Mouse (Mus musculus): ENCODE results near the gene Grxcr1. TPM values are rescaled to one million over a fixed set of nuclear protein-coding genes. Genes with fewer than 3 reads are reported as not detected.

Gene Grxcr1
- polyA plus RNA-seq, 1 experiment from 2014 or later, result not detected

- no peaks in the 10 kb centered on the region for H3K36me3 ChIP-seq (replicated peaks)
- no peak overlapping the region for H3K9ac ChIP-seq
- H3K4me3 ChIP-seq, result no peak overlapping the region
- H3K27me3 ChIP-seq (replicated peaks), result no peaks in the 10 kb centered on the region
- no peak overlapping the region for H3K27ac ChIP-seq
- no peaks in the 10 kb centered on the region for H3K4me1 ChIP-seq
- H3K4me2 ChIP-seq, result no peak overlapping the region
- no peaks in the 10 kb centered on the region for H3K9me3 ChIP-seq
- WGBS, result 77% methylated on average over 2 of the region's 2 CpGs
- no peak for ATAC-seq (replicated peaks)
Measured at GRCm38 (mm10) chr5:68039077-68039476, 7.4 kb downstream of the Grxcr1 start.

DNA sequence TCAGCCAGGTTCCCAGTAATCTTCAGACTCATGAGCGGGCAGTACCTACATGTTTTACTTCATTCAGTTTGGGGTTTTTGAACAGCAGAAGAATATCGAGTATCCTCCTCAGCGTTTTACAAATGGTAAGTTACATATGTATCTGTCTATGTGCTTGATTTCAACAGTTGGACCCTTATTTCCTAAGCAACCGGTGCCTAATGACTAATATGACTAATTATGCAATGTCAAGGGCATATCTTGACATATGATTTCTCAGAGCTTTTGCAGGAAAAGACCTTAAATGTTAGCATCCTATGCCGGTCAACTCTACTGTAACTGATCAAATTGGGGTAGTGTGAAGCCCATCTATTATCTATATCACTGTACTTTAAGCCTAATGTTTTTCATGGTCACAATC, 11.7 kb downstream of the Grxcr1 start:
- H3K4me3 ChIP-seq, result no peak overlapping the region
- ATAC-seq (replicated peaks), result no peak
- no peaks in the 10 kb centered on the region for H3K4me1 ChIP-seq
- H3K27ac ChIP-seq, result no peak overlapping the region
- no peaks in the 10 kb centered on the region for H3K27me3 ChIP-seq (replicated peaks)
- H3K9ac ChIP-seq, result no peak overlapping the region
- H3K36me3 ChIP-seq (replicated peaks), result no peaks in the 10 kb centered on the region
- 97% methylated on average over 5 of the region's 5 CpGs for WGBS
- no peak overlapping the region for H3K4me2 ChIP-seq
- no peaks in the 10 kb centered on the region for H3K9me3 ChIP-seq

DNA sequence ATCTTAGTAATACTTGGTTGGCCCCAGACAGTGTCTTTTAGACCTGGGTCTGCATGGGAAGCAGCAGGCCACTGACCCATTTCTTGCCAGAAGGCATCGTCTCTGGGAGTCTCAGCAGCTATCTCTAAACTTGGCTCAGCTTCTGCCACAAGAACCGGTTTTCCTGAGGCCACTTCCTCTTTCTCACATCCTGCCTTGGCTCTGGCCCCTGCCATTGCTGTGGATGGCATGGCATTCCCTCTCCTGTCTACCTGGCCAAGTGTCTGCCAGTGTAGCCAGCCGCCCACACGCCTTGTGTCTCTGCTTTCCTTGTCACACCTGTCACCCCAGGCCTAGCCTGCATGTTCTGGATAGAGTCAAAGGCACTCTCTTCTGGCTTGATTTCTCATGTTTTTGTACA, 17.1 kb downstream of the Grxcr1 start:
- H3K4me1 ChIP-seq, result peaks cover 7% of the 10 kb centered on the region; the same call in 1 of the 2 replicates
- H3K27me3 ChIP-seq (replicated peaks), result no peaks in the 10 kb centered on the region
- WGBS, result 65% methylated on average over 4 of the region's 4 CpGs
- H3K27ac ChIP-seq, result no peak overlapping the region
- H3K4me3 ChIP-seq, result no peak overlapping the region
- no peak overlapping the region for H3K9ac ChIP-seq
- no peaks in the 10 kb centered on the region for H3K36me3 ChIP-seq (replicated peaks)
- no peaks in the 10 kb centered on the region for H3K9me3 ChIP-seq
- no peak for ATAC-seq (replicated peaks)
- no peak overlapping the region for H3K4me2 ChIP-seq

GRCm38 (mm10) chr5:68049536-68049935, 17.9 kb downstream of the Grxcr1 start:
- Histone ChIP-seq H3K4me1 (peaks cover 7% of the 10 kb centered on the region; the same call in 1 of the 2 replicates), H3K4me3 (no peak overlapping the region), H3K9ac (no peak overlapping the region), H3K27ac (no peak overlapping the region), H3K27me3 (replicated peaks) (no peaks in the 10 kb centered on the region), H3K36me3 (replicated peaks) (no peaks in the 10 kb centered on the region), H3K9me3 (no peaks in the 10 kb centered on the region), H3K4me2 (no peak overlapping the region)
- ATAC-seq (replicated peaks), result no peak
- WGBS, result 43% methylated on average over 4 of the region's 4 CpGs

DNA sequence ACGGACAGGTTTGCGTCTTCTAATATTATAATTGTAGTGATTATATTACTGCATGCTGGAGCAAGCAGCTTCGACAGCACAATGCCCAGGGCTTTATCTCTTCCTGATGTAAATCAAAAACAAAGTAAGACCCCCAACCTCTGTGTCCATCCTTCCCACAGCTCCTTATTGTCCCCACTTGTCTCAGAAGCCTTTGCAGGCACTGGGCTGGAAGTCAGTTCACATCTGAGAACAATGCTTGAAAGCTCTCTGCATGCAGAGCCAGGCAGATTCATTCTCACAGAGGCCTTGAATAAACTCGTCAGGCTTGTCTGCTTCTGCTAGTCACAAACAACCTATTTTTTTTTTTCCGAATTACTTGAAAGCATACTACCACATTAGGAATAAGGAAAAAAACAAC, 19.5 kb downstream of the Grxcr1 start:
- Histone ChIP-seq H3K27ac (peak overlapping the region; percentile 53; the same call in 1 of the 2 replicates), H3K9ac (no peak overlapping the region), H3K9me3 (no peaks in the 10 kb centered on the region), H3K4me1 (peaks cover 7% of the 10 kb centered on the region; the same call in 1 of the 2 replicates), H3K4me2 (no peak overlapping the region), H3K36me3 (replicated peaks) (no peaks in the 10 kb centered on the region), H3K27me3 (replicated peaks) (no peaks in the 10 kb centered on the region), H3K4me3 (no peak overlapping the region)
- ATAC-seq (replicated peaks), result peak; percentile 70; the same call in 1 of the 2 replicates
- WGBS, result 7% methylated on average over 5 of the region's 5 CpGs

GRCm38 (mm10) chr5:68057574-68057973, 25.9 kb downstream of the Grxcr1 start:
- WGBS, result 98% methylated on average over 3 of the region's 3 CpGs
- Histone ChIP-seq H3K9ac (no peak overlapping the region), H3K27me3 (replicated peaks) (no peaks in the 10 kb centered on the region), H3K36me3 (replicated peaks) (no peaks in the 10 kb centered on the region), H3K4me2 (no peak overlapping the region), H3K4me1 (no peaks in the 10 kb centered on the region), H3K4me3 (no peak overlapping the region), H3K9me3 (no peaks in the 10 kb centered on the region), H3K27ac (no peak overlapping the region)
- ATAC-seq (replicated peaks), result no peak

DNA sequence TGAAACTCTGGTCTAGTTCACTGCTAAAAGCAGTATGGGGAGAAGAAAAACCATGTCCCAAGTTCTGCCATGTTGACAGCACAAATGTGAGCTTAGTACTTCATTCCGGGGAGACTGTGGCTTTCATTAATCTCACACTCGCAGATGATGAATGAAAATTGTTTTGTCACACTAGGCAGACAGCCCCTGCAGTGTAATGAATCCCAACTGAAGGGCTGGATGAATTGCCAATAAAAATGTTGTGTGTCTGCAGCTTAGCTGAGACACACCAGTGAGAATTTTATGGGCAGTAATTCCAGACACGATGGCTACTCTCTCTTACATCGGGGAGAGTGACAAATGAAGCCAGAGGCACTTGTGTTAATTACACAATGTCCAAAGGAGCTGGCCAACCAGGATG, 37.1 kb downstream of the Grxcr1 start:
- 53% methylated on average over 4 of the region's 4 CpGs for WGBS
- H3K36me3 ChIP-seq (replicated peaks), result no peaks in the 10 kb centered on the region
- ATAC-seq (replicated peaks), result no peak

GRCm38 (mm10) chr5:68070308-68070707, 38.7 kb downstream of the Grxcr1 start:
- no peak overlapping the region for H3K9ac ChIP-seq
- H3K27me3 ChIP-seq (replicated peaks), result no peaks in the 10 kb centered on the region
- H3K4me2 ChIP-seq, result no peak overlapping the region
- no peak overlapping the region for H3K4me3 ChIP-seq
- H3K36me3 ChIP-seq (replicated peaks), result no peaks in the 10 kb centered on the region
- H3K27ac ChIP-seq, result no peak overlapping the region
- WGBS, result 85% methylated on average over 3 of the region's 3 CpGs
- no peaks in the 10 kb centered on the region for H3K9me3 ChIP-seq
- no peaks in the 10 kb centered on the region for H3K4me1 ChIP-seq
- no peak for ATAC-seq (replicated peaks)

More for the DNA sequence above, 37.1 kb downstream of the Grxcr1 start:
- H3K4me1 ChIP-seq, result no peaks in the 10 kb centered on the region
- no peaks in the 10 kb centered on the region for H3K9me3 ChIP-seq
- H3K4me2 ChIP-seq, result no peak overlapping the region
- no peak overlapping the region for H3K4me3 ChIP-seq
- H3K27me3 ChIP-seq (replicated peaks), result no peaks in the 10 kb centered on the region
- H3K27ac ChIP-seq, result no peak overlapping the region
- H3K9ac ChIP-seq, result no peak overlapping the region

GRCm38 (mm10) chr5:68071857-68072256, 40.2 kb downstream of the Grxcr1 start:
- no peak for ATAC-seq (replicated peaks)
- no peak overlapping the region for H3K9ac ChIP-seq
- 95% methylated on average over 4 of the region's 4 CpGs for WGBS
- no peaks in the 10 kb centered on the region for H3K27me3 ChIP-seq (replicated peaks)
- H3K9me3 ChIP-seq, result no peaks in the 10 kb centered on the region
- H3K27ac ChIP-seq, result no peak overlapping the region
- no peak overlapping the region for H3K4me3 ChIP-seq
- H3K36me3 ChIP-seq (replicated peaks), result no peaks in the 10 kb centered on the region
- H3K4me1 ChIP-seq, result no peaks in the 10 kb centered on the region
- no peak overlapping the region for H3K4me2 ChIP-seq

GRCm38 (mm10) chr5:68086535-68087098, 55.0 kb downstream of the Grxcr1 start:
- 83% methylated on average over 7 of the region's 7 CpGs for WGBS
- Histone ChIP-seq H3K9me3 (no peaks in the 10 kb centered on the region), H3K4me2 (no peak overlapping the region), H3K27me3 (replicated peaks) (no peaks in the 10 kb centered on the region), H3K27ac (no peak overlapping the region), H3K4me3 (no peak overlapping the region), H3K9ac (no peak overlapping the region), H3K4me1 (no peaks in the 10 kb centered on the region), H3K36me3 (replicated peaks) (no peaks in the 10 kb centered on the region)
- no peak for ATAC-seq (replicated peaks)

DNA sequence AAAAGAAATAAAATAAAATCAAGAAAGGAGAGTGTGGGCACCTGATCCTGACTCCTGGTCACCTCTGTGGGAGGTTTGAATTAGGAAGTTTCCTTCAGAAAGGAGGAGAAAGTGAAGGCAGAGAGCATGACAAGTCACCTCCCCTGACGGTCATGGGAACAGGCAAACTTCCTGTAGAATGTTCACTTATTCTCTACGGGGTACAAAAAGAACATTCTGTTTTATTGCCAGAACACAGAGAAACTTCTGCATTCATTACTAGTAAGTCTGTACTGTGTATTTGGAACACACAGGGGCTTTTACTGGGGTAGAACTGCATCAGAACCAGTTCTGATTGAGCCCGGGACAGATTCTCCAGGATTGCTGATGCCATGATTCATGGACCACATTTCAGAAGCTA, 55.5 kb downstream of the Grxcr1 start:
- H3K9me3 ChIP-seq, result no peaks in the 10 kb centered on the region
- H3K27me3 ChIP-seq (replicated peaks), result no peaks in the 10 kb centered on the region
- H3K36me3 ChIP-seq (replicated peaks), result no peaks in the 10 kb centered on the region
- H3K4me3 ChIP-seq, result no peak overlapping the region
- no peak for ATAC-seq (replicated peaks)
- H3K4me2 ChIP-seq, result no peak overlapping the region
- no peaks in the 10 kb centered on the region for H3K4me1 ChIP-seq
- WGBS, result 81% methylated on average over 3 of the region's 3 CpGs
- H3K9ac ChIP-seq, result no peak overlapping the region
- no peak overlapping the region for H3K27ac ChIP-seq

DNA sequence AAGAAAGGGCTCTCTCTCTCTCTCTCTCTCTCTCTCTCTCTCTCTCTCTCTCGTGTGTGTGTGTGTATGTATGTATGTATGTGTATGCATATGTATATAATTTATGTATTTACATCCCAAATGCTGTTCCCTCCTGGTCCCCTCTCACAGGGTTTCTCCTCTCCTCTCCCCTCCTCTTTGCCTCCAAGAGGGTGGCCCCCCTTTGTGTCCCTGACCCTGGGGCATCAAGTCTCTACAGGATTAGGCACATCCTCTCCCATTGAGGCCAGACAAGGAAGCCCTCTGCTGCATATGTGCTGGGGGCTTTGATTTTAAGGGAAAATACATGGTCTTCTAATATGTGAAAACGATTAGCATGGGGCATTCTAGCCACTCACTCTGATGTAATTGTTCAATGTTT, 61.5 kb downstream of the Grxcr1 start:
- H3K27ac ChIP-seq, result no peak overlapping the region

More for the DNA sequence above, 61.5 kb downstream of the Grxcr1 start:
- no peak overlapping the region for H3K9ac ChIP-seq
- no peaks in the 10 kb centered on the region for H3K9me3 ChIP-seq
- WGBS, result 33% methylated on average over 2 of the region's 2 CpGs
- ATAC-seq (replicated peaks), result no peak
- H3K27me3 ChIP-seq (replicated peaks), result no peaks in the 10 kb centered on the region
- no peaks in the 10 kb centered on the region for H3K4me1 ChIP-seq
- no peaks in the 10 kb centered on the region for H3K36me3 ChIP-seq (replicated peaks)
- H3K4me2 ChIP-seq, result no peak overlapping the region
- no peak overlapping the region for H3K4me3 ChIP-seq
